Mouse (Mus musculus) activated CD4-positive, CD25-positive, alpha-beta regulatory T cell, adult 4 months (primary cell): ENCODE results near the gene Mgam. TPM values are rescaled to one million over a fixed set of nuclear protein-coding genes. Genes with fewer than 3 reads are reported as not detected.
"Not testable (repeated sequence)": the region's sequence is repeated elsewhere in the genome, so short reads cannot be mapped to it uniquely, and the experiment has no call there.

Experiments
- ATAC-seq: one replicate; pipeline ENCODE4 v1.8.0; 2017
- polyA plus RNA-seq, 2 experiments: library from polyadenylated mRNA; unstranded; fragments of 100-300 nt; shearing (Covaris generic); gene quantifications; one replicate each; pipeline ENCODE4 v1.2.1; 2017

Gene Mgam
- not detected for polyA plus RNA-seq

DNA sequence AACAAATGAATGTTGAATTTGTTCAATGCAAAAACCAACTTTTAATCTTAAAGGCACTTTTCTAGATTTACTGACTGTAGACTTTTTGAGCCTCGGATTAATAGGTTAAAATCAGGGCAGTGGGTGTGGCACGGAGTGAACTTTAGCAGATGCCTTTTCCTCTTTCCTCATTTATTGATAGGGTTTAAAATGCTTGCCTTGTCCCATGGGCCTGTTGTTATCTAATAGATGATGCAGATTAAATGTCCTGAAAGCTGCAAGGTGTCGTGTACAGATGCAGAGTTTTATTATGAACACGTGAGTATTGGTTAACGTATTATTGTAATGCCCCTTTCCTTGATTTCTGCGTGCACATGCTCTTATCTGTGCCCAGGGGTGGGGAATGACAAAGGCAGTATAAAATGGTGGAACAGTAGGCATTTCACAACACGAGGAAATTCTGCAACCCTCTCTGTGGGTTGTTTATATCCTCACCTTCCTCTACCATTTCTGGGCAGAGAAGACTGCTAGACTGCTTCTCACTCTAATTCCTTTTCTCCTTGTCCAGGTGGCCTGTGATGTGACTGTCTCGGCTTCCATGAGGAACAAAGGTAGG lies at the start of gene Mgam:
Gene Mgam, plus strand, starts transcription at position 426 of the 595 bp plus-strand sequence.
- ATAC-seq = no peak

GRCm38 (mm10) chr6:40584336-40584735 lies 44.3 kb upstream of the Mgam start:
- ATAC-seq = no peak

DNA sequence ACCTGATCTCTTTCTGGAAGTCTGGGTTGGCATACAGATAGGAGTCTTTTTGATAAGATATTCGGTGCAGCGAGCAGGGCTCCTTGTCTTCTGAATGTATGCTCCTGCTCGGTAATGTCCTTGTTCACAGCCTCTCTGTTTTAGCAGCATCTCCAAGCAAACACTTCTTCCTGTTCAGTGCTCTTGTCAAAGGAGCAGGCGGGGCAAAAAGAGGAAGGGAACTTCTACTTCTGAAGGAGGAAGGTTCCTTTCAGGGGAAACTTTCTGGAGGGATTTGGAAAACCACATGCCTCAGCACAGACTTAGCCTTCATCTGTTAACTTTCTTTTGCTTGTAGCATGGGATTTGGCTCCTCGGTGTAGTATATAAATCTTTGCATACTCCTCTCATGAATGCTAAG lies 43.0 kb upstream of the Mgam start, which contains the start of gene Clec5a:
Gene Clec5a, minus strand, starts transcription at position 177 of the 400 bp plus-strand sequence.
- ATAC-seq = no peak

DNA sequence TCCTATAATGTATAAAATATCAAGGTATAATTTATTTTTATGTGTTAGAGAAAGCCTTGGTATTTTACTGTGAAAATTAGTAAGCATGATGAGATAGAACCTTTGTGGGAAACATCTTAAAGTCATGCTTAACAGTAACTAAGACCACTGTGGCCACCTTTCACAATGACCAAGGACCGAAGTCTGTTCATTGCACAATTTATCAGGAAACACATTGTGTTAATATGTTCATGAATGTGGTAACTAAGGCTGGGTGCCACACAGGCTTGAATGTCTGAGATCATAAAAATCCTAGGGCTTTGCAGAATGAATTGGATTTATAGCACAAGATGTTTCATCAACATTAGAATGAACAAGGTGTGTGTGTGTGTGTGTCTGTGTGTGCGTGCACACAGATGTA lies 40.3 kb upstream of the Mgam start:
- ATAC-seq = no peak

- ATAC-seq = no peak
Measured at GRCm38 (mm10) chr6:40594804-40595550, 33.7 kb upstream of the Mgam start.

DNA sequence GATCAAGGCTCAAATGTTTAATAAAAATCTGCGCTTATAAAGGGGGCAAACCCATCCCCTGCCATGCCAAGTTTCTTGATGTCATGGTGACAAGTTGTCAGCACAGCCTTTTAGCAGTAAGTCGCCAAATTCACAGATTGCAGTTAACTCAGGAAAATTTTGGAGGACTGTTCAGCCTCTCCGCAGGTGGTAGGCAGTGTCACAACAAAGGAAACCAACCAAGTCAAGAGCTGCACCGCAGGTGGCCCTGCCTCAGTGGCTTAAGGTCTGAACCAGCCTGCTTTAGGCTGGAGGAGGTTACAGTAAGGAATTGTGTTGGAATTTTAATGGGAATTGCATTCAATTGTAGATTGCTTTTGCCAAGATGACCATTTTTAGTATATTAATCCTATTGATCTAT lies 30.1 kb upstream of the Mgam start:
- not testable (repeated sequence) for ATAC-seq

GRCm38 (mm10) chr6:40607431-40607830 lies 21.2 kb upstream of the Mgam start:
- ATAC-seq = no peak

DNA sequence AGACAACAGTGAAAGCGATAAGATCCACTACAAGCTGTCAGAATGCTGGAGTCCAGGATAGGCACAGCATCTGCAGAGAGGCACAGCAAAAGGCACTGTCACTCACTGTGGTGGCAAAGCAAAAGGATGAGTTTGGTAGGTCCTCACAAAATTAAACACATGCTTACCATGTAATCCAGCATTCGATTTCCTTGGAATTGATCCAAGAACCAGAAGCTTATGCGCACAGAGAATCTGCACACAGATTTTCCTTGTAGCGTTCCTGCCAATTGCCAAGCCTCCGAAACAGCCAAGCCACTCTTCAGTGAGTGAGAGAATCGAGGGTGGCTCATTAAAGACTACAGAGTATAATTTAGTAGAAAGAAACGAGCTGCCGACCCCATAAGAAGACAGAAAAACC lies 18.4 kb upstream of the Mgam start:
- no peak for ATAC-seq

GRCm38 (mm10) chr6:40613260-40613852 lies 15.3 kb upstream of the Mgam start, which contains the start of gene Tas2r138:
Gene Tas2r138, minus strand, starts transcription at chr6:40613310.
- ATAC-seq = no peak

- ATAC-seq = no peak
Measured at GRCm38 (mm10) chr6:40617965-40618364, 10.7 kb upstream of the Mgam start.

DNA sequence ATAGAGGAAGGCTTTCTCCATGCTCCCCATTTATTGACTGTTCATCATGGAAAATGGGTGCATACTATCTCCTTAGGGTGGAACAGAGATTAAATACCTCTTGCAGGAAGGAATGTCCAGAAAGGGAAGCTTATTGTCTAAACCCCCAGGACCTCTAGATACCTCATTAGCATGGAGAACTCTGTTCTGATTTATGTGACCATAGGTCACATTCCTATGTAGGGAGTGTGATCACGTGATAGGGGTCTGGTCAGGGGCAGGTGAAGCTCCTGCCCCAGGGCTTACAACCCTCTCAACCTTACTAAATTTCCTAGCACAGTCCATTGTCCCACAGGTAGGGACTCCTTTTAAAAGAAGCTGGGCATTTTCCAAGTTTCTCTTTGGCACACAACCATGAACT lies 2.5 kb upstream of the Mgam start:
- no peak for ATAC-seq

- ATAC-seq = no peak
Measured at GRCm38 (mm10) chr6:40634640-40635071, 6.0 kb downstream of the Mgam start.

DNA sequence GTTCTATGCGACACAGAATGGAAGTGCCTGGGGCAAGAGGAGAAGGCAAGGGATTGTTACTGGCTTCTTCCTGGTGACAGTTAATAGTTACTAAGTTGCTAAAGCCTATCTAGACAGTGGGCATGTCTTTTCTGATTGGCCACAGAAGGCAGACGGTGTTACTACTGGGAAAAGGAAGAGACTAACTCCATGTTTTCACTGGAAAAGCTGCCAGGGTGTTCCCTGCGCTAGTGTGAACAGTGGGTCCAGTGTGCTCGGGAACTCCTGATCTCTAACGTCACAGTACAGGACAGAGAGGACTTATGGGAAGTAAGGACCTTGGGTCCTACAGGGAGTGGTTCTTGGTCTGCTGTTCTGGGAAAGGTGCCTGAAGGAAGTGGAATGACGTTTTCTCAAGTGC lies 6.9 kb downstream of the Mgam start:
- ATAC-seq = no peak

GRCm38 (mm10) chr6:40637755-40638154 lies 9.1 kb downstream of the Mgam start:
- ATAC-seq = no peak

GRCm38 (mm10) chr6:40640710-40641538 lies 12.3 kb downstream of the Mgam start:
- no peak for ATAC-seq

DNA sequence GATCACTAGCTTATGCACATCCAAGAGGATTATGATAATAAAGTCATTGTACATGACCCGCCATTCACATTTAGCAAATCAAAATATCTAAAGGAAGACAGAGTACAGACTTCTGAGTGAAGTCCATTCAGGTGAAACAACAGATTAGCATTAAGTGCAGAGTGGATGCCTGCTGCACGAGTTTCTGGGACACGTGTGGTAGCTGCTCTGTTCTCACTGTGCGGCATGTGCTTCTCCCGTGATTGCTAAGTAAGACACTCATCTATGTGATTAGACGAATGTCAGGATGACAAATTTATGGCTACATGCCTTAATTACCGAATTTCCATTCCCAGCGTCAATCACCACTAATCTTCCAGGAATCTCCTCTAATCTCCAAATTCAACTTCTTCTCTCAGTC lies 17.1 kb downstream of the Mgam start:
- no peak for ATAC-seq

GRCm38 (mm10) chr6:40650953-40651352 lies 22.3 kb downstream of the Mgam start:
- ATAC-seq = no peak

DNA sequence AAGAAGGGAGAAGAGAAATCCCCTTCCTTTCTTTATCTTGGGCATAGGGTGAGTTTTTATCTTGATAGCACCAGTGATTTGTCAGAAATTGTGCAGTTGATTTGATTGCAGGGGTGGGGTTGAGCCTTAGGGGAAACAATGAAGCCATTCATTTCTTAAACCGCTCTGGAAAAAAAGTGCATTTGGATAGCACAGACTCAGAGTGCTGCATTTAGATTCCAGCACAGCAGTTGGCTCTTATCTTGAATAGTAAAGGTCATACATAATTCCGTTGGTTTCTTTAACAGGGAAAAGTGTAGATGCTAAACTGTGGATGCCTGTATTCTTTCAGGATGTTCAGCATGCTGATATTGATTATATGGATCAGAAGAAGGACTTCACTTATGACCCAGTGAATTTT lies 32.3 kb downstream of the Mgam start:
- no peak for ATAC-seq

DNA sequence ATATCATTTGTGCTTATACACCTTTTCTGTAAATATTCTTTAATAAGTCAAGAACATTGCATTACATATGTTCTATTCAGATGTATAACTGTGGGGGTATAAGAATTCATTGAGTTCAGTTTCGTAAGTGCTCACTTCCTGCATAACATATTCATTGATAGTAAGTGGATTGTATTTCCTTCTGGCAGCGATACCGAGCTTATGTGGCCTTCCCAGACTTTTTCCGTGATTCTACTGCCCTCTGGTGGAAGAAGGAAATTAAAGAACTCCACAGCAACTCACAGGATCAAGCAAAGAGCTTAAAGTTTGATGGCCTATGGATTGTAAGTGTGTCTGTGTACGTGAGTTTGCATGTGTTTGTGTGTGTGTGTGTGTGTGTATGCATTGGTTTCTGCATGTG lies 60.5 kb downstream of the Mgam start:
- ATAC-seq = peak; percentile 36

DNA sequence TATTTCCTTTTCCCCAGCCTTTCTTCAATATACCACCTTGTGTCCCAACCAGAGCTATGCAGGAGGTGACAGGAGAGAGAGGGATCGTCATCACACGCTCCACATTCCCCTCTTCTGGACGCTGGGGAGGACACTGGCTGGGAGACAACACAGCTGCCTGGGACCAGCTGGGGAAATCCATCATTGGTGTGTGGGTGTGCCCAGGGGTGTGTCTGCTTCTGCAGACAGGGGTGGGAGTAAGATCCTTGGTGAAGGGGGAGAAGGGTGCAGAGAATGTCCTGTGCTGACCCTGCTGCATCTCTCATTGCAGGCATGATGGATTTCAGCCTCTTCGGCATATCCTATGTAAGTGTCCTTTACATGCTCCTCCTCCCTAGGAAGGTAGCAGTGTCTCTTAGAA lies 63.4 kb downstream of the Mgam start:
- not testable (repeated sequence) for ATAC-seq

GRCm38 (mm10) chr6:40713494-40713893 lies 84.9 kb downstream of the Mgam start:
- ATAC-seq = not testable (repeated sequence)

- no peak for ATAC-seq
Measured at GRCm38 (mm10) chr6:40715705-40716104, 87.1 kb downstream of the Mgam start.

DNA sequence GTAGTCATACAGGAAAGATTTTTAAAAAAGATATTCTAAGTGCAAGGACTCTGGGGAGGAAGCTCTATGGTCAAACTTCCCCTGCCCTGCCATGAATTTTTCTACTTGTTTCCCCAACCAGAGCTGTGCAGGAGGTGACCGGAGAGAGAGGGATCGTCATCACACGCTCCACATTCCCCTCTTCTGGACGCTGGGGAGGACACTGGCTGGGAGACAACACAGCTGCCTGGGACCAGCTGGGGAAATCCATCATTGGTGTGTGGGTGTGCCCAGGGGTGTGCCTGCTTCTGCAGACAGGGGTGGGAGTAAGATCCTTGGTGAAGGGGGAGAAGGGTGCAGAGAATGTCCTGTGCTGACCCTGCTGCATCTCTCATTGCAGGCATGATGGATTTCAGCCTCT lies 99.9 kb downstream of the Mgam start:
- ATAC-seq = not testable (repeated sequence)
